Mouse (Mus musculus): ENCODE measurements around the gene Pla2g4d.

Pla2g4d gene

DNA sequence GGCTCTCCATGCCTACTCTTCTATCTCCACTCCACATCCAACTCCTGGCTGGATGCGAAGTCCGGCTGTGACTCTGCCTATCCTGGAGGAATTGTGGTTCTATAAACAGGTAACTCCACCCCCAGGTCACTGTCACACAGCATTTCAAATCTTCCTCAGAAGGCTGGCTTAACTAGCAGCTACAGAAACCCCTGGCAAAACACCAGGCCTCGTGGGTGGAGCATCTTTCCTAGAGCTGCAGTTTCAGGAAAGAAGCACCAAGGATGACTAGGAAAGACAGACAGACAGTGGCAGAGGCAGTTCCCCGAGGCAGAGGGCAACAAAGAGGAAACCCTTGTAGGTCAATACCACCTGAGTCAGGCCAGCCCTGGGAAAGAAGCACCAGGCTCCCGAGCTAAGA, at the start of gene Pla2g4d:
Gene Pla2g4d, minus strand, starts transcription at position 203 of the 400 bp plus-strand sequence.
- H3K4me1 ChIP-seq (replicated peaks; ENCODE audit: low read depth, low read length): 0 out of 2 replicates have a peak, but pooled peaks cover 3% of the 10 kb centered on the region
- no peak for TF ChIP-seq POU5F1 (IDR thresholded peaks at IDR 0.05; ENCODE audit: borderline replicate concordance, low read length)
- TF ChIP-seq NANOG (IDR thresholded peaks at IDR 0.05; ENCODE audit: borderline replicate concordance, low read length): no peak
- TF ChIP-seq CTCF (conservative IDR thresholded peaks at IDR 0.05; ENCODE audit: low read length): no peak
- H3K4me3 ChIP-seq (replicated peaks; ENCODE audit: low read length): no peak within 1 kb of the TSS
- no peaks in the 10 kb centered on the region for H3K36me3 ChIP-seq (ENCODE audit: insufficient read depth, low read length)
- H3K27me3 ChIP-seq (ENCODE audit: insufficient read depth, low read length): peaks cover 11% of the 10 kb centered on the region
- no peaks in the 10 kb centered on the region for H3K9me3 ChIP-seq (ENCODE audit: low read length)

GRCm38 (mm10) chr2:120337886-120338285, 48.9 kb upstream of the Pla2g4d start:
- H3K9me3 ChIP-seq (ENCODE audit: low read length): no peaks in the 10 kb centered on the region
- no peaks in the 10 kb centered on the region for H3K4me1 ChIP-seq (replicated peaks; ENCODE audit: low read depth, low read length)
- no peaks in the 10 kb centered on the region for H3K27me3 ChIP-seq (ENCODE audit: insufficient read depth, low read length)

GRCm38 (mm10) chr2:120331575-120331974, 42.6 kb upstream of the Pla2g4d start:
- no peaks in the 10 kb centered on the region for H3K9me3 ChIP-seq (ENCODE audit: low read length)
- TF ChIP-seq CTCF (conservative IDR thresholded peaks at IDR 0.05; ENCODE audit: low read length) (no peak), POU5F1 (IDR thresholded peaks at IDR 0.05; ENCODE audit: borderline replicate concordance, low read length) (no peak), NANOG (IDR thresholded peaks at IDR 0.05; ENCODE audit: borderline replicate concordance, low read length) (no peak)
- H3K27me3 ChIP-seq (ENCODE audit: insufficient read depth, low read length): no peaks in the 10 kb centered on the region
- H3K36me3 ChIP-seq (ENCODE audit: insufficient read depth, low read length): peaks cover 59% of the 10 kb centered on the region
- H3K4me1 ChIP-seq (replicated peaks; ENCODE audit: low read depth, low read length): no peaks in the 10 kb centered on the region
- H3K4me3 ChIP-seq (replicated peaks; ENCODE audit: low read length): no peak overlapping the region

More at GRCm38 (mm10) chr2:120337886-120338285, 48.9 kb upstream of the Pla2g4d start:
- Histone ChIP-seq H3K4me3 (replicated peaks; ENCODE audit: low read length) (no peak overlapping the region), H3K36me3 (ENCODE audit: insufficient read depth, low read length) (peaks cover 67% of the 10 kb centered on the region)
- TF ChIP-seq CTCF (conservative IDR thresholded peaks at IDR 0.05; ENCODE audit: low read length) (peak; percentile 28; the same call in 1 of the 2 replicates), NANOG (IDR thresholded peaks at IDR 0.05; ENCODE audit: borderline replicate concordance, low read length) (no peak)

DNA sequence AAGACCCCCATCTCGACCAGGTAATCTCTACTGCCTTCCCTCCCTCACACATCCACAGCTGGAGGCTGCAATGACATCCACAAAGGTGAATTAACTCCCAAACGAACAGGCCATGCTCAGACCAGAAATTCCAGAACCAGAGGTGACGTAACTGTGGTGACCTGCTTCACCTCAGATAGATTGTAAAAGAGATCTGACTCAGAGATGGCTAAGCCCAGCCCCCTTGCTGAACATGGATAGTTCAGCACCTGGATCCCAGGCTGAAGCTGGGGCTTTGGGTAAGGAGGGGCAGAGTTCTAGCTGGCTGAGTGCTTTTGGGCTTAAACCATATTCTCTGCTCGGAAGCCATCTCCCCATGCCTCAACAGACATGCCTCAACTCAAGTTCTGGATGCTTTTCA, 26.1 kb upstream of the Pla2g4d start:
- Histone ChIP-seq H3K4me3 (replicated peaks; ENCODE audit: low read length) (no peak overlapping the region), H3K27me3 (ENCODE audit: insufficient read depth, low read length) (no peaks in the 10 kb centered on the region), H3K4me1 (replicated peaks; ENCODE audit: low read depth, low read length) (peaks cover 17% of the 10 kb centered on the region), H3K9me3 (ENCODE audit: low read length) (no peaks in the 10 kb centered on the region), H3K36me3 (ENCODE audit: insufficient read depth, low read length) (peaks cover 36% of the 10 kb centered on the region)
- no peak for TF ChIP-seq POU5F1 (IDR thresholded peaks at IDR 0.05; ENCODE audit: borderline replicate concordance, low read length)
- no peak for TF ChIP-seq CTCF (conservative IDR thresholded peaks at IDR 0.05; ENCODE audit: low read length)
- TF ChIP-seq NANOG (IDR thresholded peaks at IDR 0.05; ENCODE audit: borderline replicate concordance, low read length): no peak

DNA sequence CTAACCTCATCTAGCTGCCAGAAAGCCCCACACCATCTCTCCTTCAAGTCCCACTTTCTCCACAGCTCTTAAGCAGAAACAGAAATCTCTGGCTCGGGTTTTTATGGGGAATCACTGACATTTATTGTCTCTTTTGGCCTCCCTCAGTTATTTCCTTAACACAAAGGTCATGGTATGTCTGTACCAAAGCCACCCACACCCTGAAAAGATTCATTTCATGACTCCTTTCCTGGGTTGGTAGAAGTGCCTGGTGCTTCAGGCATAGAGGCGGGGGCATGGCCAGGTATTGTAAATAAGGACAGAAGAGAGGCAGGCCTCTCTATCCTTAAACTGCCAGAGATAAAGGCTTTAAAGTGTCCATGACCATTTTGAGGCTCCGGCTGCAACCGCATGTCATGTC, 25.5 kb upstream of the Pla2g4d start:
- no peak for TF ChIP-seq NANOG (IDR thresholded peaks at IDR 0.05; ENCODE audit: borderline replicate concordance, low read length)
- no peak for TF ChIP-seq POU5F1 (IDR thresholded peaks at IDR 0.05; ENCODE audit: borderline replicate concordance, low read length)
- no peak for TF ChIP-seq CTCF (conservative IDR thresholded peaks at IDR 0.05; ENCODE audit: low read length)
- Histone ChIP-seq H3K4me1 (replicated peaks; ENCODE audit: low read depth, low read length) (peaks cover 17% of the 10 kb centered on the region), H3K9me3 (ENCODE audit: low read length) (no peaks in the 10 kb centered on the region), H3K36me3 (ENCODE audit: insufficient read depth, low read length) (peaks cover 33% of the 10 kb centered on the region), H3K4me3 (replicated peaks; ENCODE audit: low read length) (no peak overlapping the region), H3K27me3 (ENCODE audit: insufficient read depth, low read length) (no peaks in the 10 kb centered on the region)

DNA sequence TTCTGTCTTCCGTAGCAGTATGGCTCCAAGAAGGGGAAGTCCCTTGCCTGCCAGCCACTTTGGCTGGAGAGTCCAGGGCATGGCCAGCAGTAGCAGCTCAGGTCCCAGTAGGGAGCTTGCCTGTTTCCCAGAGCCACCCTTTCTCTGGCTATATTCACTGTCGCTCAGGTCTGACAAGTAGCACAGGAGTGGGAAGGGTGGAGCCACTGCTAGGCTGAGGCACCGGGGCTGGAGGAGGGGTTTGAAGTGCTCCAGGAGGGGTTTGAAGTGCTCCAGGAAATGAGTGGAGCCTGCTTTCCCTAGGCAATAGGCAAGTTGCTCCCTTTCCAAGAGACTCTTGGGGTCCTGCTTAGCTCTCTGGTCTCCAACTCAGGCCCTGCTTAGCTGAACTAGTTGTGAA, 25.0 kb upstream of the Pla2g4d start, which contains the start of gene Pla2g4f:
Gene Pla2g4f, minus strand, starts transcription at position 190 of the 400 bp plus-strand sequence.
- peaks cover 17% of the 10 kb centered on the region for H3K4me1 ChIP-seq (replicated peaks; ENCODE audit: low read depth, low read length)
- peak within 1 kb of the TSS; percentile 63 for H3K4me3 ChIP-seq (replicated peaks; ENCODE audit: low read length)
- peaks cover 28% of the 10 kb centered on the region for H3K36me3 ChIP-seq (ENCODE audit: insufficient read depth, low read length)
- no peaks in the 10 kb centered on the region for H3K9me3 ChIP-seq (ENCODE audit: low read length)
- 0 out of 2 replicates have a peak, but pooled peaks cover 1% of the 10 kb centered on the region for H3K27me3 ChIP-seq (ENCODE audit: insufficient read depth, low read length)
- TF ChIP-seq NANOG (IDR thresholded peaks at IDR 0.05; ENCODE audit: borderline replicate concordance, low read length): no peak
- TF ChIP-seq POU5F1 (IDR thresholded peaks at IDR 0.05; ENCODE audit: borderline replicate concordance, low read length): no peak
- TF ChIP-seq CTCF (conservative IDR thresholded peaks at IDR 0.05; ENCODE audit: low read length): no peak

DNA sequence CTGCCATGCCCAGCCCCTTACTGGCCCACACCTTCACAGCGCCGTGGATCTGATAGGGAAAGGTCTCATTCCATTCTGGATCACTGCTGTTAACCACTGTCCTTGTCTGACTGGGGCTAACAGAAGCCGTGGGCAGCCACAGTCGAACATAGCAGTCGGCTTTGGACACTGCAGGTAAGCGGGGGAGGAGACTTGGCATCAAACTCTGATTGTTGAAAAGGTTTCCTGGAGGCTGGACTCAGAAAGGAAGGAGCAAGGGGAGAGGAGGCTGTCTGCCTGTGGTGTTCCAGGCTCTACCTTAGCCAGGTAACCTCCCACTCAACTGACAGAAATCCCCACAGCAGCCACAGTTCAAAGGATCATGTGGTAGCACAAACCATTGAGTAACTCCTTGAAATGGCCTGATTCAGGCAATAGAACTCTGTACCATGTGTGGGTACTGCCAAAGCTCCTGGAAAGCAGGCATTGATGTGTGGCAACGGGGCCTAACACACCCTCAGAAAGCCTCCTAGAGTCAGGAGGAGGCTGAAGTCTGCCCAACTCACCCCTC, 23.4 kb upstream of the Pla2g4d start:
- Histone ChIP-seq H3K9me3 (ENCODE audit: low read length) (no peaks in the 10 kb centered on the region), H3K27me3 (ENCODE audit: insufficient read depth, low read length) (0 out of 2 replicates have a peak, but pooled peaks cover 2% of the 10 kb centered on the region), H3K4me3 (replicated peaks; ENCODE audit: low read length) (no peak overlapping the region), H3K4me1 (replicated peaks; ENCODE audit: low read depth, low read length) (peaks cover 17% of the 10 kb centered on the region), H3K36me3 (ENCODE audit: insufficient read depth, low read length) (peaks cover 11% of the 10 kb centered on the region)
- TF ChIP-seq POU5F1 (IDR thresholded peaks at IDR 0.05; ENCODE audit: borderline replicate concordance, low read length) (no peak), CTCF (conservative IDR thresholded peaks at IDR 0.05; ENCODE audit: low read length) (no peak), NANOG (IDR thresholded peaks at IDR 0.05; ENCODE audit: borderline replicate concordance, low read length) (no peak)

DNA sequence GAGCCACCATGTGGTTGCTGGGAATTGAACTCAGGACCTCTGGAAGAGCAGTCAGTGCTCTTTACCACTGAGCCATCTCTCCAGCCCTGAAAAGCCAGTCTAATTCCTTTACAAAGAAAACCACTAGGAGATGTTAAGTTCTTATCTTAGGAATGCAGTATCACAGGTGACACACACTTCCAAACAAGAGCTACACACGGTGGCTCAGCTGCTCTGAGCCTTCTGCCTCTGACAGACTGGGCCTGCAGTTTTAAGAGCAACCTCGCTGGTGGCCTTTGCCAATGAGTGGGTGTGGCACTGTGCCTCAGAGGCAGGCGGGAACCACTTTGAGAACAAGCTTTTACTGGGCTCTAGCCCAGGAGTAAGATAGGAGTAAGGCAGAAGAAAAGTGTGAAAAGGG, 15.1 kb upstream of the Pla2g4d start:
- H3K4me3 ChIP-seq (replicated peaks; ENCODE audit: low read length): no peak overlapping the region
- no peaks in the 10 kb centered on the region for H3K9me3 ChIP-seq (ENCODE audit: low read length)
- no peaks in the 10 kb centered on the region for H3K36me3 ChIP-seq (ENCODE audit: insufficient read depth, low read length)
- H3K27me3 ChIP-seq (ENCODE audit: insufficient read depth, low read length): 0 out of 2 replicates have a peak, but pooled peaks cover 2% of the 10 kb centered on the region
- TF ChIP-seq CTCF (conservative IDR thresholded peaks at IDR 0.05; ENCODE audit: low read length) (no peak), POU5F1 (IDR thresholded peaks at IDR 0.05; ENCODE audit: borderline replicate concordance, low read length) (no peak), NANOG (IDR thresholded peaks at IDR 0.05; ENCODE audit: borderline replicate concordance, low read length) (no peak)
- peaks cover 29% of the 10 kb centered on the region for H3K4me1 ChIP-seq (replicated peaks; ENCODE audit: low read depth, low read length)

DNA sequence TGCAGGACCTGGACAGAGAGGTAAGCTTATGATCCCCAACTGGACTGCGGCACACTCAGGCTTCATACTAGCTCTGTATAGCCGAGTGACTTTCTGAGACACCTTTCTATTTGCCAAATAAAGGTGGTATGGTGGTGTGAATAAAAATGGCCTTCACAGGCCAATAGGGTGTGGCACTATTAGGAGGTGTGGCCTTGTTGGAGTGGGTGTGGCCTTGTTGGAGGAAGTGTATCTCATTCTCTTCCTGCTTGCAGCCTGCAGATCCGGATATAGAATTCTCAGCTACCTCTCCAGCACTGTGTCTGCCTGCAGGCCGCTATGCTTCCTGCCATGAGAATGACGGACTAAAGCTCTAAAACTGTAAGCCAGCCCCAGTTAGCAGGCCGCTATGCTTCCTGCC, 12.1 kb upstream of the Pla2g4d start:
- Histone ChIP-seq H3K4me1 (replicated peaks; ENCODE audit: low read depth, low read length) (peaks cover 29% of the 10 kb centered on the region), H3K36me3 (ENCODE audit: insufficient read depth, low read length) (no peaks in the 10 kb centered on the region), H3K27me3 (ENCODE audit: insufficient read depth, low read length) (no peaks in the 10 kb centered on the region), H3K9me3 (ENCODE audit: low read length) (no peaks in the 10 kb centered on the region), H3K4me3 (replicated peaks; ENCODE audit: low read length) (no peak overlapping the region)
- TF ChIP-seq NANOG (IDR thresholded peaks at IDR 0.05; ENCODE audit: borderline replicate concordance, low read length) (no peak), CTCF (conservative IDR thresholded peaks at IDR 0.05; ENCODE audit: low read length) (no peak), POU5F1 (IDR thresholded peaks at IDR 0.05; ENCODE audit: borderline replicate concordance, low read length) (no peak)
